In genomic region chr7:34963889-34964645, GRCm38 (mm10) we compare ENCODE assay signal across 17 mouse cellular contexts. TPM values are rescaled to one million over a fixed set of nuclear protein-coding genes. Genes with fewer than 3 reads are reported as not detected.
A peak's percentile ranks its signal among the peaks of the same experiment; 100 is the strongest.
DNase-seq lines count a peak whose midpoint lies in the region; TF ChIP-seq lines count a peak whose summit lies in the region.
"Had no signal": no experiment of that assay in that cellular context is flagged by ENCODE, and none has a peak within 500 bp of the region (broad histone marks: within the 10 kb centered on the region; RNA-seq: fewer than 3 reads in every experiment).

No protein-coding gene starts in this region.

- DNase-seq in gastrocnemius, adult 18-20 months (ENCODE audit: low spot score): peak; percentile 19
- DNase-seq in gastrocnemius, adult 2 months: no peak
- DNase-seq in left cerebral cortex, adult 18-20 months (ENCODE audit: low spot score in 2 of 2): peak; percentile 26 to 48
- DNase-seq in left cerebral cortex, postnatal 4 days: no peak
- peak; percentile 23 to 35 for DNase-seq in right cerebral cortex, postnatal 36 days (ENCODE audit: low spot score in 2 of 2)
- no peak for DNase-seq in right cerebral cortex, postnatal 25 days
- no peak for DNase-seq in thymus, postnatal 4 days
- DNase-seq: adrenal gland, postnatal 14 days; cerebellum, adult 2 months; kidney, adult 9 months; thymus, postnatal 25 days had no signal

- TF ChIP-seq CTCF in gastrocnemius, adult 2 months (IDR thresholded peaks at IDR 0.05): no peak

- no peak overlapping the region for H3K27ac ChIP-seq in gastrocnemius, adult 2 months
- H3K27ac ChIP-seq: heart, embryonic 13.5 days; limb, embryonic 12.5 days; liver, embryonic 14.5 days; midbrain, embryonic 12.5 days had no signal

- H3K4me3 ChIP-seq in gastrocnemius, adult 2 months: no peak overlapping the region
- H3K4me3 ChIP-seq: erythroblast, embryonic 14.5 days; heart, embryonic 13.5 days; limb, embryonic 12.5 days; midbrain, embryonic 12.5 days; myocyte had no signal

- intact Hi-C loops in gastrocnemius, adult 2 months (cut with DNase I): no loop called here
- intact Hi-C loops in left cerebral cortex, postnatal 4 days (cut with DNase I): no loop called here

RNA-seq across cellular contexts. Expression of gene Pepd, which starts 51.9 kb away (rescaled TPM):
- total RNA-seq in gastrocnemius, adult 18-20 months (2021): 10 to 100 TPM; 26.5 to 27.3 TPM
- 10 to 100 TPM; 24.1 to 24.3 TPM for total RNA-seq in gastrocnemius, adult 2 months (2021)
- 10 to 100 TPM; 29.8 to 34.4 TPM for total RNA-seq in left cerebral cortex, adult 18-20 months (2021)
- 10 to 100 TPM; 40.0 to 41.7 TPM for total RNA-seq in left cerebral cortex, postnatal 4 days (2021)

Comparison
In these comparisons a context has a peak if more than half of its experiments do, and no peak if none do; other contexts are left out.
1. DNase-seq: peak in gastrocnemius, adult 18-20 months (single experiment), left cerebral cortex, adult 18-20 months (2 of 2) and right cerebral cortex, postnatal 36 days (2 of 2); none in gastrocnemius, adult 2 months (single experiment), left cerebral cortex, postnatal 4 days (single experiment), right cerebral cortex, postnatal 25 days (single experiment) and thymus, postnatal 4 days (single experiment).